30 mouse cellular contexts compared by ENCODE assay signal in the genomic region with DNA sequence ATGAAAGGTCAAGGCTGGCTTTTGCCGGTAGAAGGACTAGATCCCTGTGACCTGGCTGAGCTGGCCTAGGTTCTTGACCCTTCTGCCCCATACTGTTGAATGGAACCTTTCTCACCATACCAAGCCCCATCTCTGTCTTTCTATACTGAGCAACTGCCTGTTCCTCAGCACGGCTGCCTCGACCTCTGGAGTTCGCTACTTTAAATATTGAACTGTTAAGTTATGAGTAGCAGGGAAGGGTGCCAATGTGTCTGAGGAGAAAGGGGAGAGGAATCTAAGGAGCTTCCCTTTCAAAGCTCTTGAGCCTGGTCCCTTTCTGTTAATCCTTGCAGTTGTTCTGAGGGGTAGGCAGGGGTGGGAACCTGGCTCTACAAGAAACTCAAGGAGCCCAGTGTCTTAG.
"Had no signal": no experiment of that assay in that cellular context is flagged by ENCODE, and none has a peak within 500 bp of the region (broad histone marks: within the 10 kb centered on the region; RNA-seq: fewer than 3 reads in every experiment).

No protein-coding gene starts in this region.

- H3K27me3 ChIP-seq: limb, embryonic 12.5 days; limb, embryonic 13.5 days; limb, embryonic 15.5 days; liver, embryonic 12.5 days; liver, embryonic 13.5 days; liver, embryonic 15.5 days; lung, embryonic 15.5 days; midbrain, embryonic 12.5 days; midbrain, embryonic 13.5 days; midbrain, embryonic 15.5 days had no signal

- H3K27ac ChIP-seq: left cerebral cortex, adult 2 months; limb, embryonic 10.5 days; limb, embryonic 12.5 days; limb, embryonic 13.5 days; limb, embryonic 15.5 days; liver, embryonic 12.5 days; liver, embryonic 13.5 days; liver, embryonic 14.5 days; liver, embryonic 15.5 days; lung, embryonic 15.5 days; macrophage; midbrain, embryonic 10.5 days; midbrain, embryonic 12.5 days; midbrain, embryonic 13.5 days; midbrain, embryonic 15.5 days had no signal

- H3K9ac ChIP-seq: limb, embryonic 12.5 days; limb, embryonic 13.5 days; limb, embryonic 15.5 days; liver, embryonic 12.5 days; liver, embryonic 13.5 days; liver, embryonic 14.5 days; liver, embryonic 15.5 days; liver, postnatal 0 days; lung, embryonic 15.5 days; midbrain, embryonic 12.5 days; midbrain, embryonic 13.5 days; midbrain, embryonic 15.5 days had no signal

- DNase-seq: left cerebral cortex, postnatal 4 days; liver; liver, embryonic 13.5 days; liver, postnatal 0 days; lung, adult 18-20 months; lung, adult 2 months; lung, postnatal 10 days; lung, postnatal 36 days; lung, postnatal 4 days; midbrain, embryonic 14.5 days had no signal

- ATAC-seq: liver, embryonic 12.5 days; liver, postnatal 0 days; lung, postnatal 0 days; midbrain, embryonic 13.5 days; midbrain, embryonic 15.5 days; midbrain, embryonic 16.5 days had no signal

- H3K9me3 ChIP-seq: limb, embryonic 10.5 days; limb, embryonic 12.5 days; limb, embryonic 13.5 days; limb, embryonic 15.5 days; liver, embryonic 12.5 days; liver, embryonic 13.5 days; liver, embryonic 15.5 days; lung, embryonic 15.5 days; megakaryocyte, embryonic 14.5 days; midbrain, embryonic 10.5 days; midbrain, embryonic 12.5 days; midbrain, embryonic 13.5 days; midbrain, embryonic 15.5 days had no signal

- H3K4me3 ChIP-seq: left cerebral cortex, adult 2 months; limb, embryonic 10.5 days; limb, embryonic 12.5 days; limb, embryonic 13.5 days; limb, embryonic 15.5 days; liver, embryonic 12.5 days; liver, embryonic 13.5 days; liver, embryonic 15.5 days; lung, embryonic 15.5 days; megakaryocyte, embryonic 14.5 days; midbrain, embryonic 10.5 days; midbrain, embryonic 12.5 days; midbrain, embryonic 13.5 days; midbrain, embryonic 15.5 days; myocyte had no signal

- H3K4me2 ChIP-seq: limb, embryonic 12.5 days; limb, embryonic 13.5 days; limb, embryonic 15.5 days; liver, embryonic 11.5 days; liver, embryonic 12.5 days; liver, embryonic 13.5 days; liver, embryonic 15.5 days; lung, embryonic 15.5 days; midbrain, embryonic 11.5 days; midbrain, embryonic 12.5 days; midbrain, embryonic 13.5 days; midbrain, embryonic 15.5 days had no signal

- H3K36me3 ChIP-seq: limb, embryonic 15.5 days; liver, embryonic 12.5 days; liver, embryonic 13.5 days; liver, embryonic 15.5 days; lung, embryonic 15.5 days; midbrain, embryonic 12.5 days; midbrain, embryonic 15.5 days had no signal
